Mouse (Mus musculus) heart, embryonic 14.5 days (tissue): ENCODE data around the gene Rab42. TPM values are rescaled to one million over a fixed set of nuclear protein-coding genes. Genes with fewer than 3 reads are reported as not detected.

Experiments
- ATAC-seq: fragments of 200-750 bp; cut with Nextera tagmentation; 2 replicates; pipeline ENCODE4 v1.8.0; 2017; ENCODE audit warnings: low read depth, moderate TSS enrichment; ENCODE audit not compliant: insufficient number of reproducible peaks, insufficient read depth, low FRiP score
- H3K27ac ChIP-seq, 2 experiments: fragments of 200-500 bp in 1 of 2; fragments of 300-500 bp in 1 of 2; sonication (generic) in 1 of 2; replicated peaks in 1 of 2; 2 replicates each; pipeline ENCODE4 v1.5.1; 2012 to 2014; ENCODE audit warnings: low read depth in 2 of 2, low read length in 2 of 2, control low read depth in 1 of 2, mild to moderate bottlenecking in 1 of 2, mixed read lengths in 1 of 2; ENCODE audit not compliant: control insufficient read depth in 1 of 2, insufficient read depth in 1 of 2
- H3K27me3 ChIP-seq: fragments of 300-500 bp; sonication (generic); 2 replicates; pipeline ENCODE4 v1.6.1; 2014; ENCODE audit warnings: mild to moderate bottlenecking, low read length, control low read depth; ENCODE audit not compliant: control insufficient read depth, insufficient read depth
- H3K36me3 ChIP-seq: fragments of 300-500 bp; sonication (generic); 2 replicates; pipeline ENCODE4 v1.6.1; 2014; ENCODE audit warnings: mild to moderate bottlenecking, control low read depth, low read length, mixed read lengths; ENCODE audit not compliant: control insufficient read depth, insufficient read depth
- H3K4me1 ChIP-seq, 2 experiments: fragments of 200-500 bp in 1 of 2; fragments of 300-500 bp in 1 of 2; sonication (generic) in 1 of 2; 2 replicates each; pipeline ENCODE4 v1.6.1; 2012 to 2014; ENCODE audit warnings: low read length in 2 of 2, control low read depth in 1 of 2, mixed read lengths in 1 of 2; ENCODE audit not compliant: control insufficient read depth in 2 of 2, insufficient read depth in 2 of 2
- H3K4me2 ChIP-seq: fragments of 300-500 bp; sonication (generic); 2 replicates; pipeline ENCODE4 v1.6.1; 2014; ENCODE audit warnings: mild to moderate bottlenecking, low read length
- H3K4me3 ChIP-seq, 2 experiments: fragments of 200-500 bp in 1 of 2; fragments of 300-500 bp in 1 of 2; sonication (generic) in 1 of 2; 2 replicates each; pipeline ENCODE4 v1.5.1; 2012 to 2014; ENCODE audit warnings: low read length in 2 of 2, mild to moderate bottlenecking in 2 of 2, control low read depth in 1 of 2, low read depth in 1 of 2, moderate library complexity in 1 of 2; ENCODE audit not compliant: control insufficient read depth in 1 of 2, insufficient read depth in 1 of 2
- H3K9ac ChIP-seq: fragments of 300-500 bp; sonication (generic); 2 replicates; pipeline ENCODE4 v1.6.1; 2014; ENCODE audit warnings: mild to moderate bottlenecking, low read length
- H3K9me3 ChIP-seq: fragments of 300-500 bp; sonication (generic); 2 replicates; pipeline ENCODE4 v1.6.1; 2016; ENCODE audit warnings: low read length, control low read depth; ENCODE audit not compliant: control insufficient read depth
- WGBS: fragments of 180-500 bp; shearing (Covaris S2); extraction: QIAGEN DNeasy Blood & Tissue Kit; methylation state at CpG from one replicate; pipeline ENCODE4 v1.1.7; 2014; 5-methylcytosine and 5-hydroxymethylcytosine counted together
- polyA plus RNA-seq: library from polyadenylated mRNA; unstranded; fragments of >200 nt; fragmentation: Nextera tagmentation; extraction: Ambion mirVana; gene quantifications from 2 replicates; pipeline ENCODE4 v1.2.1, GENCODE M21; 2014

Gene Rab42
- polyA plus RNA-seq, 1 experiment from 2014 or later, result 1.2 TPM

GRCm38 (mm10) chr4:132346261-132346660 lies 43.1 kb upstream of the Rab42 start:
- H3K27ac ChIP-seq, result no peak overlapping the region
- ATAC-seq, result no peak
- no peak overlapping the region for H3K9ac ChIP-seq
- H3K4me1 ChIP-seq, result peaks cover 7 to 23% of the 10 kb centered on the region in 2 experiments
- H3K4me2 ChIP-seq, result no peak overlapping the region
- WGBS, result 72% methylated on average over 4 of the region's 4 CpGs
- no peak overlapping the region for H3K4me3 ChIP-seq
- no peaks in the 10 kb centered on the region for H3K27me3 ChIP-seq
- H3K9me3 ChIP-seq, result no peaks in the 10 kb centered on the region
- H3K36me3 ChIP-seq, result peaks cover 12% of the 10 kb centered on the region

GRCm38 (mm10) chr4:132345843-132346212 lies 42.6 kb upstream of the Rab42 start:
- 46% methylated on average over 5 of the region's 5 CpGs for WGBS
- no peak for ATAC-seq
- peaks cover 7 to 19% of the 10 kb centered on the region in 2 experiments for H3K4me1 ChIP-seq
- no peaks in the 10 kb centered on the region for H3K9me3 ChIP-seq
- no peak overlapping the region for H3K27ac ChIP-seq
- no peaks in the 10 kb centered on the region for H3K27me3 ChIP-seq
- peaks cover 8% of the 10 kb centered on the region for H3K36me3 ChIP-seq
- H3K4me2 ChIP-seq, result no peak overlapping the region
- no peak overlapping the region for H3K9ac ChIP-seq
- H3K4me3 ChIP-seq, result peak overlapping the region in 1 of 2 experiments; percentile 74; a peak in 1 of 4 replicates

GRCm38 (mm10) chr4:132345135-132345842 lies 42.1 kb upstream of the Rab42 start:
- Histone ChIP-seq H3K9me3 (no peaks in the 10 kb centered on the region), H3K27ac (peak overlapping the region; percentile 64; a peak in 3 of 4 replicates), H3K4me2 (peak overlapping the region; percentile 92), H3K36me3 (peaks cover 2% of the 10 kb centered on the region; the same call in 1 of the 2 replicates), H3K9ac (peak overlapping the region; percentile 86), H3K4me1 (peaks cover 7 to 19% of the 10 kb centered on the region in 2 experiments), H3K27me3 (no peaks in the 10 kb centered on the region), H3K4me3 (peak overlapping the region; percentile 74 to 90)
- under 1% methylated on average over 77 of the region's 83 CpGs for WGBS
- peak; percentile 84 for ATAC-seq

- Histone ChIP-seq H3K27me3 (no peaks in the 10 kb centered on the region), H3K4me3 (peak overlapping the region; percentile 74 to 90), H3K9me3 (no peaks in the 10 kb centered on the region), H3K9ac (peak overlapping the region; percentile 86), H3K4me1 (peaks cover 7 to 19% of the 10 kb centered on the region in 2 experiments), H3K36me3 (peaks cover 6% of the 10 kb centered on the region), H3K4me2 (peak overlapping the region; percentile 92), H3K27ac (no peak overlapping the region)
- WGBS, result 7% methylated on average over 13 of the region's 13 CpGs
- no peak for ATAC-seq
These were observed 41.4 kb upstream of the Rab42 start for GRCm38 (mm10) chr4:132344403-132345134.

- Histone ChIP-seq H3K27me3 (no peaks in the 10 kb centered on the region), H3K4me2 (no peak overlapping the region), H3K9me3 (no peaks in the 10 kb centered on the region), H3K4me1 (peaks cover 7 to 19% of the 10 kb centered on the region in 2 experiments), H3K4me3 (no peak overlapping the region), H3K9ac (no peak overlapping the region), H3K27ac (no peak overlapping the region), H3K36me3 (peaks cover 36% of the 10 kb centered on the region)
- no peak for ATAC-seq
- 86% methylated on average over 3 of the region's 3 CpGs for WGBS
These were observed 38.3 kb upstream of the Rab42 start for GRCm38 (mm10) chr4:132341451-132341850.

- WGBS, result 90% methylated on average over 13 of the region's 13 CpGs
- ATAC-seq, result no peak
- peaks cover 61% of the 10 kb centered on the region for H3K36me3 ChIP-seq
These were observed 35.8 kb upstream of the Rab42 start for GRCm38 (mm10) chr4:132338943-132339342.

GRCm38 (mm10) chr4:132332880-132333279 lies 29.7 kb upstream of the Rab42 start:
- H3K9ac ChIP-seq, result no peak overlapping the region
- H3K4me1 ChIP-seq, result peaks cover 4 to 10% of the 10 kb centered on the region in 2 experiments
- H3K36me3 ChIP-seq, result peaks cover 58% of the 10 kb centered on the region
- no peak overlapping the region for H3K4me3 ChIP-seq
- WGBS, result 73% methylated on average over 6 of the region's 6 CpGs
- H3K27me3 ChIP-seq, result no peaks in the 10 kb centered on the region
- H3K9me3 ChIP-seq, result no peaks in the 10 kb centered on the region
- no peak for ATAC-seq
- no peak overlapping the region for H3K27ac ChIP-seq
- no peak overlapping the region for H3K4me2 ChIP-seq

More at GRCm38 (mm10) chr4:132338943-132339342, 35.8 kb upstream of the Rab42 start:
- no peak overlapping the region for H3K4me2 ChIP-seq
- H3K27me3 ChIP-seq, result no peaks in the 10 kb centered on the region
- H3K9me3 ChIP-seq, result no peaks in the 10 kb centered on the region
- H3K4me1 ChIP-seq, result peaks cover 2 to 9% of the 10 kb centered on the region in 2 experiments
- no peak overlapping the region for H3K27ac ChIP-seq
- no peak overlapping the region for H3K4me3 ChIP-seq
- no peak overlapping the region for H3K9ac ChIP-seq
